Mouse (Mus musculus) liver, embryonic 16.5 days (tissue): ENCODE measurements around the gene Sult1b1. TPM values are rescaled to one million over a fixed set of nuclear protein-coding genes. Genes with fewer than 3 reads are reported as not detected.
A peak's percentile ranks its signal among the peaks of the same experiment; 100 is the strongest.

Source experiments
- ATAC-seq: fragments of 200-750 bp; cut with Nextera tagmentation; 2 replicates; pipeline ENCODE4 v1.8.0; 2017; ENCODE audit warnings: low read depth, mild to moderate bottlenecking, moderate number of reproducible peaks, moderate library complexity
- H3K27ac ChIP-seq: fragments of 300-500 bp; sonication (generic); 2 replicates; pipeline ENCODE4 v1.5.1; 2014; ENCODE audit warnings: mild to moderate bottlenecking, low read length
- H3K27me3 ChIP-seq: fragments of 300-500 bp; sonication (generic); 2 replicates; pipeline ENCODE4 v1.6.1; 2014; ENCODE audit warnings: low read depth, low read length, mixed read lengths; ENCODE audit not compliant: control insufficient read depth, insufficient read depth
- H3K36me3 ChIP-seq: fragments of 300-500 bp; sonication (generic); 2 replicates; pipeline ENCODE4 v1.6.1; 2014; ENCODE audit warnings: mild to moderate bottlenecking; ENCODE audit not compliant: control insufficient read depth, insufficient read depth
- H3K4me1 ChIP-seq: fragments of 300-500 bp; sonication (generic); 2 replicates; pipeline ENCODE4 v1.6.1; 2014; ENCODE audit warnings: low read depth, low read length, mixed read lengths; ENCODE audit not compliant: control insufficient read depth
- H3K4me2 ChIP-seq: fragments of 300-500 bp; sonication (generic); 2 replicates; pipeline ENCODE4 v1.6.1; 2014; ENCODE audit warnings: low read depth, low read length, mixed read lengths
- H3K4me3 ChIP-seq: fragments of 300-500 bp; sonication (generic); 2 replicates; pipeline ENCODE4 v1.5.1; 2014; ENCODE audit warnings: low read depth, mild to moderate bottlenecking, low read length
- H3K9ac ChIP-seq: fragments of 300-500 bp; sonication (generic); 2 replicates; pipeline ENCODE4 v1.6.1; 2014; ENCODE audit warnings: low read depth, low read length
- H3K9me3 ChIP-seq: fragments of 300-500 bp; sonication (generic); replicated peaks from 2 replicates; pipeline ENCODE4 v1.6.1; 2016; ENCODE audit warnings: low read length; ENCODE audit not compliant: control insufficient read depth
- WGBS: fragments of 180-500 bp; shearing (Covaris S2); extraction: QIAGEN DNeasy Blood & Tissue Kit; methylation state at CpG from one replicate; pipeline ENCODE4 v1.1.7; 2014; ENCODE audit not compliant: insufficient replicate concordance; 5-methylcytosine and 5-hydroxymethylcytosine counted together
- polyA plus RNA-seq: library from polyadenylated mRNA; unstranded; fragments of >200 nt; fragmentation: Nextera tagmentation; extraction: Ambion mirVana; gene quantifications from 2 replicates; pipeline ENCODE4 v1.2.1, GENCODE M21; 2015

Sult1b1 gene
- 1.6 and 1.7 TPM in 2 replicates for polyA plus RNA-seq

GRCm38 (mm10) chr5:87538111-87538510 lies at the start of gene Sult1b1:
TSS of gene Sult1b1 (minus strand) at chr5:87538195.
- no peaks in the 10 kb centered on the region for H3K27me3 ChIP-seq
- no peak within 1 kb of the TSS for H3K4me2 ChIP-seq
- no peaks in the 10 kb centered on the region for H3K4me1 ChIP-seq
- no peaks in the 10 kb centered on the region for H3K36me3 ChIP-seq
- ATAC-seq = peak; percentile 69; the same call in 1 of the 2 replicates
- no peak within 1 kb of the TSS for H3K9ac ChIP-seq
- no peak within 1 kb of the TSS for H3K4me3 ChIP-seq
- WGBS = 63% methylated on average over 2 of the region's 2 CpGs
- peak within 1 kb of the TSS; percentile 37; the same call in 1 of the 2 replicates for H3K27ac ChIP-seq
- H3K9me3 ChIP-seq = no peaks in the 10 kb centered on the region

DNA sequence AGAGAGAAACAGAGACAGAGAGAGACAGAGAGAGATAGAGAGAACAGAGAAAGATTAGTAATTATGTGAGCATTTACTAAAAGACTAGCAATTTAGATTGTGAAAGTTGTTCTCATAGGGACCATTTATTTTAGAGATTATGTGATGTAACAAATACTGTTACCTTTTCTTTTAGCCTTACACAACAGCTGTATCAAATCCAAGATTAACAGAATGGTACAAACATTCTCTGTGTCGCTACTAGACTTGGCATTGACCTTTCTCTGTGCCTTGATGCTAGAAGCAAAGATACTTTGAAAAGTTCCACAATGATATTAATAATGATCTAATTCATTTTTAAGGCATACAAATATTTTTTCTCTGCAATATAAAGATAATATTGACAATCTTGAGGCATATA lies 42.4 kb upstream of the Sult1b1 start:
- H3K4me2 ChIP-seq = no peak overlapping the region
- H3K9ac ChIP-seq = no peak overlapping the region
- 42% methylated on average over 1 of the region's 1 CpGs for WGBS
- H3K36me3 ChIP-seq = no peaks in the 10 kb centered on the region
- no peaks in the 10 kb centered on the region for H3K4me1 ChIP-seq
- H3K27ac ChIP-seq = no peak overlapping the region
- H3K27me3 ChIP-seq = no peaks in the 10 kb centered on the region
- ATAC-seq = no peak
- H3K9me3 ChIP-seq = no peaks in the 10 kb centered on the region
- H3K4me3 ChIP-seq = no peak overlapping the region

DNA sequence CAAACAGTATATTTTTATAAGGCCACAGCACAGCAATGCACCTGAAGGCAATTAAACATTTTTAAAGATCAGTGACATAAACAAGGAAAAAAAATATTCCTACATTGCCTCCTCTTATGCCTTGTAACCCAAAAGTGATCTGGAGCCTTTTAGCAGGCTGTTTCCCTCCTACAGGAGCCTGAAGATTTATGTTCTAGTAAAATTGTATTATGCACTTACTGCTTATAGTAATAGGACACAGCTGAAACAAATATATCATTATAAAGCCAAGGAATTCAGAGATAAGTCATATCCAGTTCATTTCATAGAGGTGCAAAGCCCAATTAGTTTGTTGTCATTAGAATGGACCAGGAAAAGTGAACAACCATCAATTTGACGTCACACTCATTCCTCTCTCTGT lies 36.2 kb upstream of the Sult1b1 start:
- Histone ChIP-seq H3K4me1 (no peaks in the 10 kb centered on the region), H3K9ac (no peak overlapping the region), H3K36me3 (no peaks in the 10 kb centered on the region), H3K9me3 (no peaks in the 10 kb centered on the region), H3K27ac (no peak overlapping the region), H3K27me3 (no peaks in the 10 kb centered on the region), H3K4me2 (no peak overlapping the region), H3K4me3 (no peak overlapping the region)
- WGBS = 55% methylated on average over 1 of the region's 1 CpGs
- ATAC-seq = no peak

- no peak overlapping the region for H3K4me3 ChIP-seq
- no peak overlapping the region for H3K4me2 ChIP-seq
- H3K27ac ChIP-seq = no peak overlapping the region
- H3K4me1 ChIP-seq = no peaks in the 10 kb centered on the region
- H3K27me3 ChIP-seq = no peaks in the 10 kb centered on the region
- no peaks in the 10 kb centered on the region for H3K9me3 ChIP-seq
- 60% methylated on average over 5 of the region's 5 CpGs for WGBS
- H3K9ac ChIP-seq = no peak overlapping the region
- no peak for ATAC-seq
- no peaks in the 10 kb centered on the region for H3K36me3 ChIP-seq
Measured at GRCm38 (mm10) chr5:87573490-87573889, 35.5 kb upstream of the Sult1b1 start.

GRCm38 (mm10) chr5:87572781-87573180 lies 34.8 kb upstream of the Sult1b1 start:
- Histone ChIP-seq H3K4me3 (no peak overlapping the region), H3K36me3 (no peaks in the 10 kb centered on the region), H3K9me3 (no peaks in the 10 kb centered on the region), H3K4me1 (no peaks in the 10 kb centered on the region), H3K27ac (no peak overlapping the region), H3K27me3 (no peaks in the 10 kb centered on the region), H3K4me2 (no peak overlapping the region), H3K9ac (no peak overlapping the region)
- ATAC-seq = no peak
- 63% methylated on average over 6 of the region's 6 CpGs for WGBS

- H3K4me2 ChIP-seq = no peak within 1 kb of the TSS
- no peak within 1 kb of the TSS for H3K27ac ChIP-seq
- no peaks in the 10 kb centered on the region for H3K4me1 ChIP-seq
- H3K9ac ChIP-seq = no peak within 1 kb of the TSS
- H3K9me3 ChIP-seq = no peaks in the 10 kb centered on the region
- H3K4me3 ChIP-seq = 0 out of 2 replicates have a peak within 1 kb of the TSS, but pooled peaks have one; percentile 17
- no peaks in the 10 kb centered on the region for H3K36me3 ChIP-seq
- H3K27me3 ChIP-seq = no peaks in the 10 kb centered on the region
- peak; percentile 70; the same call in 1 of the 2 replicates for ATAC-seq
- 52% methylated on average over 5 of the region's 5 CpGs for WGBS
Measured at GRCm38 (mm10) chr5:87568845-87569244, 30.9 kb upstream of the Sult1b1 start, which contains the start of gene Sult1d1. TSS of gene Sult1d1 (minus strand) at chr5:87569027.

DNA sequence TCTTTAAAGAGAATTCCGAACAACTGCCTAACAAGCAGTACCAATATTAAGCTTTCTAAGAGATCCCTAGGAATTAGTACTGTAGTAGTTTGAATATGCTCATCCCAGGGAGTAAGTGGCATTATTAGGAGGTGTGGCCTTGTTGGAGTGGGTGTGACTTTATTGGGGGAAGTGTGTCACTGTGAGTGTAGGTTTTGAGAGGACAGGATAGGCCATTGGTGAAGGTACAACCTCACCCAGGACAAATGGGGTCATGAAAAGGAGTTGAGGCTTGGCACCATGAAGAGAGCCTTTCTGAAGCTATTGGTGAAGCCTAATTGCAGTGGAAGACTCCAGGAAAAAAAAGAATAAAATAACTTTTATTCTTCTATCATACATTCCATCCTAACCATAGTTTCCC lies 29.3 kb upstream of the Sult1b1 start:
- H3K4me1 ChIP-seq = no peaks in the 10 kb centered on the region

DNA sequence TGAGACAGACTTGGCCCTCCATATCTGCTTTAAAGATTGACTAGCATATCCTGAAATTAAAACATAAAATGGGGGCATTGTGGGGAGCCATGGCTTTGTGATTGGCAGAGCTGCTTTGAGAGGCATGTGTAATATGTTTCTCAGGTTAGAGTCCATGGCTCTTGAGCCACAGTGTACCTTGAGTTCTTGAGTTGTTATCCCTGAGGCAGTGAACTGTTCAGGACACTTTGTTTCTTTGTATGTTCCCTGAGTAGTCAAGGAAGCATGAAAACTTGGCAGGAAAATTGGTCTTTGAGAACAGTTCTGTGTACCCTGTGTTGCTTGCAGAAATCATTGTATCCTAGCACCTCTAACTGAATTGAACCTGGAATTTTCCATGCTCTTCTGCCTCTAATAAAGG lies 25.0 kb upstream of the Sult1b1 start:
- no peaks in the 10 kb centered on the region for H3K27me3 ChIP-seq
- H3K9ac ChIP-seq = no peak overlapping the region
- no peaks in the 10 kb centered on the region for H3K36me3 ChIP-seq
- H3K4me2 ChIP-seq = no peak overlapping the region
- no peaks in the 10 kb centered on the region for H3K4me1 ChIP-seq
- no peak overlapping the region for H3K4me3 ChIP-seq
- H3K9me3 ChIP-seq = no peaks in the 10 kb centered on the region
- H3K27ac ChIP-seq = no peak overlapping the region
- no peak for ATAC-seq

More for the DNA sequence above, 29.3 kb upstream of the Sult1b1 start:
- WGBS = 46% methylated on average over 1 of the region's 1 CpGs
- ATAC-seq = no peak
- no peak overlapping the region for H3K9ac ChIP-seq
- H3K4me3 ChIP-seq = no peak overlapping the region
- H3K36me3 ChIP-seq = no peaks in the 10 kb centered on the region
- H3K27me3 ChIP-seq = no peaks in the 10 kb centered on the region
- no peaks in the 10 kb centered on the region for H3K9me3 ChIP-seq
- no peak overlapping the region for H3K4me2 ChIP-seq
- H3K27ac ChIP-seq = no peak overlapping the region

DNA sequence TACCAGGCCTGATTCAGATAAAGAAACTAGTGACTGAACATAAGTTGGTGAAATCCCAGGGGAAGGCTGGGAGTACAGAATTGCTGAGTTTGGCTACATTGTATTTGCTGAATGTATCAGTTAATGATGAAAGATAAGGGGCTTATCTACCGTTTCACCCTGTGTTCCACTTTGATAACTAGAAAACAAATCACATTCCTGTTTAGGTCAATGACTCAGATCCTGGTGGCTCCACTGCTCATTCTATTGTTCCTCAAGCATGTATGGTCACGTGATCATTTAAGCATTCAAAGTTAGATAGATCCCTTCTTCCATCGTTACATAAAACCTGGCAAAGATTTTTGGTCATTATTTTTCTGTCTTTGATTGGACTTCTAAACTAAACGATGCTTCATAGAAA lies 24.5 kb upstream of the Sult1b1 start:
- WGBS = 44% methylated on average over 4 of the region's 4 CpGs
- H3K36me3 ChIP-seq = no peaks in the 10 kb centered on the region
- no peaks in the 10 kb centered on the region for H3K4me1 ChIP-seq
- no peaks in the 10 kb centered on the region for H3K9me3 ChIP-seq
- ATAC-seq = no peak
- no peak overlapping the region for H3K9ac ChIP-seq
- no peak overlapping the region for H3K4me2 ChIP-seq
- no peak overlapping the region for H3K4me3 ChIP-seq
- no peaks in the 10 kb centered on the region for H3K27me3 ChIP-seq
- no peak overlapping the region for H3K27ac ChIP-seq
